In genomic region chr5:122050017-122050831, GRCm38 (mm10) we compare ENCODE assay signal across 9 mouse cellular contexts. TPM values are rescaled to one million over a fixed set of nuclear protein-coding genes. Genes with fewer than 3 reads are reported as not detected.
DNase-seq lines count a peak whose midpoint lies in the region; ATAC-seq and TF ChIP-seq lines count a peak whose summit lies in the region.
"Had no signal": no experiment of that assay in that cellular context is flagged by ENCODE, and none has a peak within 500 bp of the region (broad histone marks: within the 10 kb centered on the region; RNA-seq: fewer than 3 reads in every experiment).

Cux2 (minus strand) TSS chr5:122050102.

- intact Hi-C loops in left cerebral cortex, adult 2 months (cut with DNase I), result loop anchor here (1.0 kb wide), 1 partner anchor 39 kb away; no protein-coding TSS in a partner anchor

- TF ChIP-seq CTCF in left cerebral cortex, adult 2 months (IDR thresholded peaks at IDR 0.05), result peak; percentile 98

- WGBS in hindbrain, embryonic 16.5 days, result 1% methylated on average over 71 of the region's 90 CpGs

- H3K27ac ChIP-seq in hindbrain, embryonic 16.5 days (ENCODE audit: low read depth, low read length), result peak within 1 kb of the TSS; percentile 96
- H3K27ac ChIP-seq in left cerebral cortex, adult 2 months, result peak within 1 kb of the TSS; percentile 83

- H3K36me3 ChIP-seq in hindbrain, embryonic 16.5 days (ENCODE audit: control insufficient read depth, insufficient read depth, low read length), result no peaks in the 10 kb centered on the region

- peak; percentile 81 to 90 for DNase-seq in adrenal gland, adult (ENCODE audit: inconsistent age in 2 of 2, low spot score in 1 of 2)
- peak; percentile 71 to 75 for DNase-seq in cerebellum, postnatal 36 days
- DNase-seq in gastrocnemius, adult 18-20 months (ENCODE audit: low spot score), result peak; percentile 59
- DNase-seq in left cerebral cortex, adult 2 months (ENCODE audit: extremely low spot score in 1 of 2, low spot score in 2 of 2), result peak; percentile 69 to 76
- peak; percentile 65 for DNase-seq in lung, postnatal 36 days
- peak; percentile 91 for DNase-seq in retina, postnatal 1 day
- DNase-seq in urinary bladder, postnatal 25 days (ENCODE audit: low spot score), result peak; percentile 58

- H3K9me3 ChIP-seq in hindbrain, embryonic 16.5 days (ENCODE audit: control insufficient read depth, low read length), result no peaks in the 10 kb centered on the region

- H3K4me3 ChIP-seq in hindbrain, embryonic 16.5 days (ENCODE audit: low read length), result peak within 1 kb of the TSS; percentile 82
- H3K4me3 ChIP-seq in left cerebral cortex, adult 2 months, result peak within 1 kb of the TSS; percentile 70

- ATAC-seq in hindbrain, embryonic 16.5 days, result peak; percentile 80

- no peaks in the 10 kb centered on the region for H3K27me3 ChIP-seq in hindbrain, embryonic 16.5 days (replicated peaks; ENCODE audit: control insufficient read depth, insufficient read depth, low read length)

- peak within 1 kb of the TSS; percentile 80 for H3K4me2 ChIP-seq in hindbrain, embryonic 16.5 days (ENCODE audit: low read length)

- H3K4me1 ChIP-seq in hindbrain, embryonic 16.5 days (ENCODE audit: control insufficient read depth, insufficient read depth, low read depth, low read length), result peaks cover 50% of the 10 kb centered on the region

- peak within 1 kb of the TSS; percentile 90 for H3K9ac ChIP-seq in hindbrain, embryonic 16.5 days (ENCODE audit: low read depth, low read length)

RNA-seq across cellular contexts. Expression of gene Cux2, which starts in this region (rescaled TPM):
- 1 to 10 TPM; 4.4 to 4.7 TPM for total RNA-seq in gastrocnemius, adult 18-20 months (2021)
- 16.7 and 18.7 TPM in 2 replicates for polyA plus RNA-seq in hindbrain, embryonic 16.5 days (2015; fragmentation: Nextera tagmentation; extraction: Ambion mirVana)
- total RNA-seq in left cerebral cortex, adult 2 months (2021), result 100 to 1,000 TPM; 194 to 215 TPM
- total RNA-seq: hematopoietic stem cell, adult 5-6 weeks had no signal

Comparison
In these comparisons a context has a peak if more than half of its experiments do, and no peak if none do; other contexts are left out.
1. Peak in every context shown above with its lines: DNase-seq, ATAC-seq, H3K4me3 ChIP-seq and H3K27ac ChIP-seq.
2. RNA of gene Cux2 (total RNA-seq): 194 to 215 TPM in left cerebral cortex, adult 2 months; 4.4 to 4.7 TPM in gastrocnemius, adult 18-20 months; every median in the first group is over 10 times any median in the second.